Mouse (Mus musculus) C2C12 (cell line): ENCODE data around the gene Bbx. TPM values are rescaled to one million over a fixed set of nuclear protein-coding genes. Genes with fewer than 3 reads are reported as not detected.

Experiments used
- H3K27me3 ChIP-seq: one replicate; pipeline ENCODE4 v1.6.1; 2011; ENCODE audit not compliant: control insufficient read depth, insufficient read depth, insufficient read length
- H3K36me3 ChIP-seq: one replicate; pipeline ENCODE4 v1.6.1; 2011; ENCODE audit not compliant: control insufficient read depth, insufficient read depth
- H3K4me3 ChIP-seq: one replicate; pipeline ENCODE4 v1.5.1; 2011; ENCODE audit warnings: mild to moderate bottlenecking, control low read depth; ENCODE audit not compliant: poor library complexity, insufficient read depth, severe bottlenecking
- H3K79me2 ChIP-seq: one replicate; pipeline ENCODE4 v1.6.1; 2011; ENCODE audit not compliant: control insufficient read depth, insufficient read depth
- H3K79me3 ChIP-seq: one replicate; pipeline ENCODE4 v1.6.1; 2011; ENCODE audit warnings: low read depth, control low read depth
- H3ac ChIP-seq: one replicate; pipeline ENCODE3; 2011; ENCODE audit warnings: low read depth; ENCODE audit not compliant: control insufficient read depth, insufficient read length
- CEBPB ChIP-seq: IDR thresholded peaks from one replicate; pipeline ENCODE4 v1.6.1; 2011; ENCODE audit warnings: low read depth, mild to moderate bottlenecking, control low read depth, moderate library complexity
- CTCF ChIP-seq: IDR thresholded peaks from one replicate; pipeline ENCODE4 v1.5.1; 2011; ENCODE audit not compliant: control insufficient read depth, insufficient read depth, insufficient read length
- FOSL1 ChIP-seq: IDR thresholded peaks from one replicate; pipeline ENCODE4 v1.8.0; 2011; ENCODE audit warnings: mild to moderate bottlenecking, low read length; ENCODE audit not compliant: poor library complexity, insufficient read depth, severe bottlenecking
- MAX ChIP-seq: IDR thresholded peaks from one replicate; pipeline ENCODE4 v1.6.1; 2011; ENCODE audit warnings: mild to moderate bottlenecking, control low read depth
- MYOD1 ChIP-seq: IDR thresholded peaks from one replicate; pipeline ENCODE4 v1.6.1; 2011; ENCODE audit warnings: low read depth; ENCODE audit not compliant: control insufficient read depth, insufficient read length
- MYOG ChIP-seq: IDR thresholded peaks from one replicate; pipeline ENCODE4 v1.6.1; 2011; ENCODE audit not compliant: control insufficient read depth, insufficient read length; ENCODE audit errors: extremely low read depth
- USF1 ChIP-seq: IDR thresholded peaks from one replicate; pipeline ENCODE4 v1.6.1; 2011; ENCODE audit warnings: low read depth, mild to moderate bottlenecking, control low read depth, moderate library complexity
- polyA plus RNA-seq: library from polyadenylated mRNA; unstranded; fragments of >200 nt; fragmentation: generic; extraction: Trizol; gene quantifications from one replicate; pipeline ENCODE4 v1.2.1, GENCODE M21; 2012; ENCODE audit warnings: missing spikeins

Bbx gene
- polyA plus RNA-seq, 1 experiment = 4.9 TPM

- H3K27me3 ChIP-seq = no peaks in the 10 kb centered on the region
- peaks cover 8% of the 10 kb centered on the region for H3K79me2 ChIP-seq
- no peak overlapping the region for H3ac ChIP-seq
- no peaks in the 10 kb centered on the region for H3K36me3 ChIP-seq
- TF ChIP-seq MYOG (no peak), CEBPB (no peak), MYOD1 (no peak), FOSL1 (no peak), MAX (no peak)
- H3K4me3 ChIP-seq = no peak overlapping the region
- H3K79me3 ChIP-seq = peaks cover 5% of the 10 kb centered on the region
These were observed 67.8 kb downstream of the Bbx start for GRCm38 (mm10) chr16:50364189-50365059.

- Histone ChIP-seq H3K36me3 (no peaks in the 10 kb centered on the region), H3K79me2 (peaks cover 8% of the 10 kb centered on the region), H3K27me3 (no peaks in the 10 kb centered on the region), H3ac (no peak overlapping the region), H3K79me3 (peaks cover 5% of the 10 kb centered on the region), H3K4me3 (no peak overlapping the region)
- TF ChIP-seq USF1 (no peak), CEBPB (no peak), MYOG (no peak), MYOD1 (no peak), MAX (no peak), CTCF (no peak), FOSL1 (no peak)
These were observed 68.6 kb downstream of the Bbx start for GRCm38 (mm10) chr16:50363443-50364188.

- TF ChIP-seq MYOG = no peak
- TF ChIP-seq FOSL1 = no peak
- no peak for TF ChIP-seq USF1
- no peak for TF ChIP-seq MYOD1
- no peak for TF ChIP-seq MAX
- TF ChIP-seq CTCF = no peak
- TF ChIP-seq CEBPB = no peak
- H3K27me3 ChIP-seq = no peaks in the 10 kb centered on the region
These were observed 71.6 kb downstream of the Bbx start for GRCm38 (mm10) chr16:50360631-50361030.

GRCm38 (mm10) chr16:50329684-50330083 is 102.5 kb downstream of the Bbx start:
- Histone ChIP-seq H3K79me3 (no peaks in the 10 kb centered on the region), H3K36me3 (peaks cover 11% of the 10 kb centered on the region), H3K79me2 (no peaks in the 10 kb centered on the region), H3K27me3 (no peaks in the 10 kb centered on the region), H3ac (no peak overlapping the region), H3K4me3 (no peak overlapping the region)
- no peak for TF ChIP-seq USF1
- no peak for TF ChIP-seq CTCF
- TF ChIP-seq MYOG = no peak
- TF ChIP-seq CEBPB = no peak
- no peak for TF ChIP-seq MYOD1
- TF ChIP-seq FOSL1 = no peak
- TF ChIP-seq MAX = no peak

More at GRCm38 (mm10) chr16:50360631-50361030, 71.6 kb downstream of the Bbx start:
- H3K79me3 ChIP-seq = peaks cover 3% of the 10 kb centered on the region
- no peaks in the 10 kb centered on the region for H3K36me3 ChIP-seq
- H3K79me2 ChIP-seq = peaks cover 8% of the 10 kb centered on the region
- H3K4me3 ChIP-seq = no peak overlapping the region
- no peak overlapping the region for H3ac ChIP-seq

- TF ChIP-seq CEBPB (no peak), MAX (no peak), USF1 (no peak), CTCF (no peak), MYOD1 (no peak), MYOG (no peak), FOSL1 (no peak)
- no peak overlapping the region for H3K4me3 ChIP-seq
- H3K27me3 ChIP-seq = no peaks in the 10 kb centered on the region
- no peaks in the 10 kb centered on the region for H3K79me3 ChIP-seq
- H3ac ChIP-seq = no peak overlapping the region
- H3K36me3 ChIP-seq = peaks cover 5% of the 10 kb centered on the region
- H3K79me2 ChIP-seq = no peaks in the 10 kb centered on the region
These were observed 107.4 kb downstream of the Bbx start for GRCm38 (mm10) chr16:50324746-50325145.

- Histone ChIP-seq H3K79me2 (no peaks in the 10 kb centered on the region), H3K79me3 (no peaks in the 10 kb centered on the region)
- TF ChIP-seq MAX = no peak
- no peak for TF ChIP-seq MYOG
- no peak for TF ChIP-seq FOSL1
- TF ChIP-seq CEBPB = no peak
- no peak for TF ChIP-seq USF1
- TF ChIP-seq CTCF = no peak
- no peak for TF ChIP-seq MYOD1
These were observed 107.9 kb downstream of the Bbx start for GRCm38 (mm10) chr16:50324292-50324691.

More at GRCm38 (mm10) chr16:50324292-50324691, 107.9 kb downstream of the Bbx start:
- H3K27me3 ChIP-seq = no peaks in the 10 kb centered on the region
- H3K36me3 ChIP-seq = peaks cover 5% of the 10 kb centered on the region
- no peak overlapping the region for H3ac ChIP-seq
- H3K4me3 ChIP-seq = no peak overlapping the region
